Mouse (Mus musculus) megakaryocyte progenitor cell, adult 5-6 weeks (primary cell): ENCODE results near the gene Atg5. TPM values are rescaled to one million over a fixed set of nuclear protein-coding genes. Genes with fewer than 3 reads are reported as not detected.

ENCODE experiments used
- ATAC-seq: replicated peaks from 2 replicates; pipeline ENCODE4 v1.8.0; 2016; ENCODE audit warnings: mild to moderate bottlenecking, moderate TSS enrichment, inconsistent platforms; ENCODE audit not compliant: poor library complexity
- total RNA-seq, 2 experiments: library from RNA; stranded (forward) in 1 of 2; stranded (reverse) in 1 of 2; fragments of 157-497, 149-512 nt in 1 of 2; fragments of 200-1000 nt in 1 of 2; gene quantifications; 2 replicates each; pipeline versions ENCODE4 v1.2.3 to v1.2.4; 2015 to 2017

The Atg5 gene
- total RNA-seq, 2 experiments from 2014 or later = 27.9 to 37.4 TPM

DNA sequence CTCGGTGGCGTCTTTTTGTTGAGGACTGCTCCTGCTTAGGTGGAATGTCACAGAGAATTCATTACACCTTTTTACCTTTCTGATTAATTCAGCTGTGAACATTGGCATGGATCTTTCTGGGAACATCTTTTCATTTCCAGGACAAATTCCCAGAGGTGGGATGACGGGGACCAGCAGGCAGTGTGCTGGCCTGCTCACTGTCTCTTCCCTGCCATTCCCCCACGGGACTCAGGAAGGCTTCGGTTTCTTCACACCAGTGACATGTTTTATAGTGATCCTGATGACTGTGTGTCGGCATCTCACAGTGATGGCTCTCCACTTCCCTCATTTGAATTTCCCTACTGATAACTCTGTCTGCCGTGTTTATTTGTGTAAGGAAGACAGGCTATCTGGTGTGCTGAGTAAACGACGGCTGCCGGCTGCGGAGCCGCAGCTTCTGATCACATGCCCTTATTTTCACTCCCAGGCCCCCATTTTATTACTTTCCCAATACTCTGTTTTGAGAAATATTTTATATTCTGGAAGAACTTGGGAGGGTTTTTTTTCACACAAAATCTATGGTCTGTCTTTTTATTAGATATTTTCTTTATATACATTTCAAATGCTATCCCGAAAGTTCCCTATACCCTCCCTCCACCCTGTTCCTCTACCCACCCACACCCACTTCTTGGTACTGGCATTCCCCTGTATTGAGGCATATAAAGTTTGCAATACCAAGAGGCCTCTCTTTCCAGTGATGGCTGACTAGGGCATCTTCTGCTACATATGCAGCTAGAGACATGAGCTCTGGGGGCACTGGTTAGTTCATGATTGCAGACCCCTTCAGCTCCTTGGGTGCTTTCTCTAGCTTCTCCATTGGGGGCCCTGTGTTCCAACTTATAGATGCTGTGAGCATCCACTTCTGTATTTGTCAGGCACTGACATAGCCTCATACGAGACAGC, 80.6 kb downstream of the Atg5 start:
- no peak for ATAC-seq

DNA sequence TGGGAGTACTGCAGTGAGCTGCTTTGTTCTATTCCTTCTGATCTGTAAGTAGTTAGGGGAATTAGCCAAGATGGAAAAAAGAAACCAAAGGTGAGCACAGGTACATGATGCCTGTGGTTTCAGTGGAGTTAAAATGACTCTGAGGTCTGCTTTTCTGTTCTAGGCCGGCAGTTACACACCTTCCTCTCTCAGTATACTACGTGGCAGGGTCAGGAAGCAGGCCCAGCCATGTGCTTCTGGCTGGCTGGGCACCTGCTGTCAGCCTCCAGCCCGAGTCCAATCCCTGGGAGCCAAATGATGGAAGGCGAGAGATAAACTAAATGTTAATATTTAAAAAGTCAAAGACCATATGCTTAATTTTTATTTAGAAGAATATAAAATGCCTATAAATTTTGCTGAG, 85.3 kb downstream of the Atg5 start:
- no peak for ATAC-seq

DNA sequence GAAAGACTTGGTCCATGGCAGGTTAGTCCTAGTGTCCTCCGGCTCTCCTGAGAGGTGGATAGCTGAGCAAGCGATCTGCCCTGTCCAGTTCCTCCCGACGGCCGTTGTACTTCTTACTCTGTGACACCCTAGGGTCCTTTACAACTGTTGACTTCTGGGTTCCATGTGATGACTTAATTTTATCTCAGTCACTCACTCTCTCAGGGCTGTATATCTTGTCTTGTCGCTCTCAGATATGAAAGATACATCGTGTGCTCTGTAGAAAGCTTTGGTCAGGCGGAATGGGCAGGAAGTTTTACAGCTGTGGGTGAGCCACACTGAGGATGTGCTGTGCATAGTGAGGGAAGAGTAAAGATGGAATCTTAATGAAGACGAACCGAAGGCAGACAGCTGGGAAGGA, 86.2 kb downstream of the Atg5 start:
- ATAC-seq = peak; percentile 17; the same call in 1 of the 2 replicates

DNA sequence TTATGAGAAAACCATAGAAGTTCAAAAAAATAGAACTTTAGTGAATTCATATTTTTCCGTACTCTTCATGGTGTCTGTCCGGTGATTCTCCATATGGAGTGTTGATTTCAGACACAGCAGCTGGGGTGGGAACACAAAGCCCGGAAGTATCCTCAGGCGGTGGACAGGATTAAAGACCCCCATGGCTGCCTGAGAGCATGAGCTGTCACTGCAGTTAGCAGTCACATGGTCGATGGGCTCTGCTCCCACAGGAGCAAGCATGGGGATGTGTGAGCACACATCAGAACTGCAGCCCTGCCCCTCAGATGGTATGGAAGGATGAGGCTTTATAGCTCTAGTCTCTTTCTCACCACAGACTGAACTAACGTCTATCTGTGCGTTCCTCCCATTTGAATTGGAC, 87.1 kb downstream of the Atg5 start:
- ATAC-seq = no peak

DNA sequence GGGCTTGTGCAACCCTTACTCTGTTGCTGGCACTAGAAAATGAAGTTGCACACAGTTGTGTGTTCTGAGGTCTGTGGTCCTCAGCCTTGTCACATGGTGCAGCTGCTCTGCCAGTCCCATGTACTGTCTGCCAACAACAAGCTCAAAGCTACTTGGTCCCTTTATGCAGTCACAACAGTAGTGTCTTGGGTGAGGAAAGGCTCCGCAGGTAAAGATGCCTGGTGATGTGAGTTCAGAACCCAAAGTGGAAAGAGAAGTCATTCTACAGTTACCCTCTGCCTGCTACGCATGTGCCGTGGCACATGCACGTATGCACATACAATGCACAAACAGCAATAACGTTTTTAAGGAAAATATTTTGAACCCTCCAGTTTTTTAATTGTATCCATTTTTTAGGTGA, 88.5 kb downstream of the Atg5 start:
- no peak for ATAC-seq

DNA sequence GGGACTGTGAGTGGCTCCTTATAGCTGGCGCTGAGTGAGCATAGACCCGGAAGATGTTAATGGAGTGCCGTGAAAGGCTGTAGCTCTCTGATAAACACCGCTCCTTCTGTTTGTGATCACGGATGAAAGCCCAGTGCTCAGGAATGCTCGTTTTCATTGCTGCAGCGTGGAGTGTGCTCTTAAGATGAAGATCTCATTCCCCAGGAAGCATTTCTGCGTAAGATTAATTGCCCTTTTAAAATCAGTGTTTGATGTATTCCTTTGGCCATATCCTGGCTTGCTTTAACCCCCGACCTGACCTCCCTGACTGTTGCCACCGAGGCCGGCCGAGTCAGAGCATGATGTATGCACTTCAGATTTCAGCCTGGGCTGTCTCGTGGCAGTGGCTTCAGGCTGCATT, 89.2 kb downstream of the Atg5 start:
- no peak for ATAC-seq

DNA sequence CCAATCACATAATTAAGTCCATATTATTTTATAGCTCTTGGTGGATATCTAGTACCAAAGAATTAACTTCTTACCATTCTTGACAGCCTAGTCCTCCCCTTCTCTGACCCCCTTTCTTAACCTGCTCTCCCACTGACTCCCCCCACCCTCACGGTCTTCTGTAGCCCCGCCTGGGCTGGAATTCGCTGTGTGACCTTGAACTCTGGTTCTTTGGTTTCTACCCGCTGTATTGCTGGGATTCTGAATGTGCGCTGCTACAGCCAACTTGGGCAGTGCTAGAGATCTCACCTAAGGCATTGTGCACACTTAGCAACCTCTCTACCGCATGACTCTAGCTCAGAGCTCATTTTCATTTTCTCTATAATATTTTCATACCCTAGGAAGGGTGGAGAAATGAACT, 90.7 kb downstream of the Atg5 start:
- no peak for ATAC-seq

DNA sequence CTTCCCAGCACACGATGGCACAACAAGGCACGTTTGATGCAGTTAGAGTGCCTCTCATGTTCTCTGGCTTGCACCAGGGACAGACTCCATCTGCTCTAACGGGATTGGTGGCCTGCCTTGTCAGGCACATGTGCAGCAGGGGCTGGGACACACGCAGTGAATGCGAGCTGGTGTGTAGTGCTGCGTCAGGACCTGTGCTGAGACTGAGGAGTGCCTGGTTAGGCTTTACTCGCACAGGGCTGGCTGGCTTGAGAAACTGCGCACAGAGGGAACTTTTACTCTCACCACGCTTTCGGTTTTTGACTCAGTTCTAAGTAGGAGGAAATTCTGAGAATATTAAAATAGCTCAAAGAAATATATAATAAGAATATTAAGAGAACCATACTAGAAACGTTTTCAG, 92.5 kb downstream of the Atg5 start:
- no peak for ATAC-seq

DNA sequence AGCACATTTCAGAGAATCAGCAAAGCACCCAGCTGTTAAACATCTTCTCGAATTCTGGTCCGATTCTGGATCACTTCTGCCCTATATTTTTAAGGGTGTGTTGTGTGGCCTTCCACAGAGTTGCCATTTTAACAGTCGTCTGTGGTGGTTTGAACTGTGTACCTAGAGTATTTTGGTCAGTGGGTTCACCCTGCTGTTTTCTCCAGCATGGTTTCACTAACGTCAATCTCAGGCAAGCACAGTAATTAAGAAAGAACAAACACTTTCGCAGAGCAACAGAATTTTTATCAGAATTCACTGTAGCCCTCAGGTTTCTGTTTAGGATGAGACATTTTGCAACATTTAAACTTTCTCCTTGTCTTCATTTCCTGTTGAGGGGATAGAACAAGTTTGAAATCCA, 94.3 kb downstream of the Atg5 start:
- ATAC-seq = no peak

DNA sequence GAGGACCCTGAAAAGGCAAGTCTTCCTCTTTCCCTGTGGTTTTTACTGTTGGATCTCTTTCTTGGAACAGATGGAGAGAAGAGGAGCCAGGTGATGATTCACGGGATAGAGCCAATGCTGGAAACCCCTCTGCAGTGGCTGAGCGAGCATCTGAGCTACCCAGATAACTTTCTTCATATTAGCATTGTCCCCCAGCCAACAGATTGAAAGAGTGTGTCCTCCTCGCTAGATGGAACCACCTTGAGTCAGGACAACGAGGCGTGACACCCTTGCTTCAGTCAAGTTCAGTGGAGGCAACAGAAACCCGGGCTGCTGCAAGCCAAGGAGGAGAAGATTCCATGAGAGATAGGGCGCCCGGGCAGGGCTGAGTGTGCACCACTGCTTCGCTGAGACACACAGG, 94.7 kb downstream of the Atg5 start:
- ATAC-seq = no peak

DNA sequence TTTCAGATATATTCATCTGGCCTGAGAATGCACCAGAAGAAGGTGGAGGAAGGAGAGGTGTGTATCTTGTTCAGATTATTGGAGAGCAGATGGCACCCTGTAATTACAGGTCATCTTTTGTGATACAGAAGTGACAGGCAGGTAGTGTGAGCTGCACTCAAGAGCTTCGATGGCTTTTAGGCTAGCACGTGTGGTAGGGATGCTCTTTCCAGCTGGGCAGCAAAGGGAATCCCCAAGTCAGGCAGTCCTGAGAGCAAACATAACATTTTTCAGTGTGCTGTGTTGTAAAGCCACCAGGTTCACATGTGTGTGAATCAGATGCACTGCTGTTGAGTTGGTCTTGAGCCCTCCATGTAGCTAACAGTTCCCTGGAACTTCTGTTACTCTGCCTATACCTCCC, 98.0 kb downstream of the Atg5 start:
- no peak for ATAC-seq

DNA sequence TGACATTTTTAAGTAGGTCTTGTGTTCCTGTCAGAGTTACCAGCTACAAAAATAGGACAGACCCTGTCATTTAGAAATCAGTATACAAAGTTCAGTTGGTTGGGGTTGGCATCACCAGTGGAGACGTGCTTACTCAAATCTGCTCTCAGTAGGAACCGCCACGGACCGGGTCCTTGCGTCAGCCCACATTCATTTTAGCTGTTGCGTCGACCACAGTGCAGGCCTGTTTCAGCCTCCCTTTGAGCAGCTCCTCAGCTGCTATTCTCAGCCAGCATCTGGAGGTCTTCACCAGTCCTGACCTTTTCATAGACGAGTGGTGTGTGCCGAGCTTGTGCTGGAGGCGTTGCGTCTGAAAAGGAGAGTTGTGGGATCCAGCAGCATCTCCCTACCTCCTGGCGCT, 98.9 kb downstream of the Atg5 start:
- no peak for ATAC-seq

DNA sequence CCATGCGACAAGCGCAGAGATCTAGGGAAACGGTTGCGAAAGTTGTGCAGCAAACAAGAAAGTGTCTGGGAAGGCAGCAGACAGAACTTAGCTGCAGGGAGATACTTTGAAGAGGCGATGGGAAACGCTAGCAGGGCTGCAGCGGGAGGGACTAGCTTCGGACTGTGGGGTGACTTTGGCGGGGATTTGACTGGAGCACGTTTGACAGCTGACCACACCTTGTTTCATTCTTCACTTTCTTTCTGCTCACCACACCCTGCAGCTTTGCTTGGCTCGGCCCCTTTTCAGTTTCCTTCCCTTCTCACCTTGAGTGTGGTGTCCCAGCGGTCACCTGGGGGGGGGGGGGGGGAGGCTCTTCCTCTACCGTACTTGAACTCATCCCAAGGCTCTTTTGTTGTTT, 100.4 kb downstream of the Atg5 start:
- no peak for ATAC-seq

DNA sequence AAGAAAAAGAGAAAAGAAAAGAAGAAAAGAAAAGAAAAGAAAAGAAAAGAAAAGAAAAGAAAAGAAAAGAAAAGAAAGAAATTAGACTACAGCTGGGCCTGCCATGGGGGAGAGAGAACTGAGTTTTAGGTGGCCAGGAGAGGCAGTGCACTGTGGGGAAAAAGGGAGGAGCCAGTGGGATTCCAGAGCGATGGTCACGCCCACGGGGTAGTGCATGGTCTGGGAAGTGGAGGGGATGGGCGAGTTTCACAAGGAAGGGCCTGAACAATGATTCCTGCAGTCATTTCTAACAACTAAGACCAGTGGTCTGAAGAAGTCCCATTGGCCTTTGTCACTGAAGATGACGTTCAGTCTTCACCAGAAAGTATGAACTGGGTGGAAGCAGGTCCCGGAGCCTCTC, 102.5 kb downstream of the Atg5 start:
- ATAC-seq = no peak

DNA sequence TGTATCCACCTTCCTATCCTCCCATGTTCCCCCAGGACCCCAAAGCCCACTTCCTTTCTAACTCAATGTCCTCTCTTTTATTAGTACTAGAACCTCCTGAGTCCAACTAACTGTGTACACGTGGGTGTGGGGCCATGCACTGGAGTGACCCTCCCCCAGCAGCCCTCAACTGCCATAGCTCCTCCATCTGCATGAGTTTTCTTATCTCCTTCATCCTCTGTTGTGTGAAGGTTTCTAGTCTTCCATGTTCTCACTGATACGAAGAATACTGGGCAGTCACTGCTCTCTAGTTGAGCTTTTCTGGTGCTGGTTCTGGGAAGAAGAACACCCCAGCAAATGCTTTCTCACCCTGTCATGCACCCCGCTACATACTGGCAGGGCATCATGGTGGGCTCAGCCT, 104.1 kb downstream of the Atg5 start:
- ATAC-seq = peak; percentile 68

DNA sequence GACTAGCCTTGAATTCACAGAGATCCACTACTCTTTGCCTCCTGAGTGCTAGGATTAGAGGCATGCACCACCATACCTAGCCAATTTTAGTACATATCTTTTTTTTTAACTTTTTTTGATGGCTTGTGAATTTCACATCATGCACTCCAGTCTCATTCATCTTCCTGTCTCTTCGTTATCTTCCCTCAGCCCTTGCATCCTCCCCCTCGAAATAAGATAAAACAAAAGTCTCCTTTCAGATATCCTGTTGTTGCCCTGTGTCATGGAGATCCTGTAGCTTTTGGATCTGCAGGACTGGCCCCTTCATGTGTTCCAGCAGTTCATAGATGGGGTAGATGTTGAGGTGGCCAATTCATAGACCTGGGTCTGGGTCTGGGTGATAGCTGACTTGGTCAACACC, 106.5 kb downstream of the Atg5 start:
- no peak for ATAC-seq

DNA sequence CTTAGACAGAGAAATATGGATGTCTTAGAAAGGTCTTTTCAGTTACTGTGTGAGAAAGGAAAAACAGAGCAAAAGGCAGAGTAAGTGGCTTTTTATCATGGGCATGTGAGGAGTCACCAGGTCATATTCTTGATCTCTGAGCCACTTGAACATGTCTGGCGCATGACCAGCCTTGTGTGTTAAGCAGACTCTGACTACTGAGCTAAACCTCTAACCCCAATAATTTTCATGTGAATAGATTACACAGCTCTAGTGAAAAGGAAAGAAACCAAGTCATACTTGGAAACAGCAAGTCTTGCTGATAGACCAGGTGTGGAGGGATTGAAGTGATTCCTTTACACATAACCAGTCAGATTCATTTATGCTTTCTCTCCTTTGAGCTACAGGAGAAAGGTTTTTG, 107.3 kb downstream of the Atg5 start:
- ATAC-seq = no peak

DNA sequence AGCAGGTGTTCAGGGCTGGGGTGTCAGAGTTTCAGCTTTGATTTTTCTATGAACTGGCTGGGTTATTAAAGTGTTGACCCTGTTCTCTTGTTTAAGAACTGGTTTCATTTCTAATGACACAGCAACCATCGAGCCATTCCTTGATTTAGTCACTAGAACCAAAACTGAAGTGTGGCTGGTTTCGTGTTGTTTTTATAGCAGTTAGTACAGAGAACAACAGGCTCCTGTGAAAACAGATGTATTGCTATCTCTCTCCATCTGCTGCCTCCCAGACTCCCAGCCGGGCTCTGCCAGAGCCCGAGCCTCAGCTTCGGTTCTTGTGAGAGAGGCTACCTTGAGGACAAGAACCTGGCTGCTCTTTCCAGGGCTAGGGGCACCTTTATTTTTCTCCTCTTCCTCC, 109.7 kb downstream of the Atg5 start:
- ATAC-seq = no peak

DNA sequence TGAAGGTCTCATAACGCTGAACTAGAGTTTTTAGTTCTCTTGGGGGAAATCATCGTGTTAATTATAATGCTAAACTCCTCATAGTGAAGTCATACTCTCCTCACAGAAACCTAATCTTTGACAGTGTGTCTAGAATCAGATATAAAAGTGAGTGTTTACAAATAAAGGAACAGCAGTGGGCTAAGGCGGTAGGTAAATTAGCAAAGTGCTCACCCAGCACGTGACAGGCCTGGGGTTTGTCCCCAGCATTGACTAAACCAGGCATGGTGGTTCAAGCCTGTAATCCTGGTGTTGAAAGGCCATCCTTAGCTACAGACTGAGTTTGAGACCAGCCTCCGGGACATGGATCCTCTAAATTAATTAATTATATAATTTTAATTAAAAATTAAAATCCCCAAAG, 110.2 kb downstream of the Atg5 start:
- no peak for ATAC-seq

DNA sequence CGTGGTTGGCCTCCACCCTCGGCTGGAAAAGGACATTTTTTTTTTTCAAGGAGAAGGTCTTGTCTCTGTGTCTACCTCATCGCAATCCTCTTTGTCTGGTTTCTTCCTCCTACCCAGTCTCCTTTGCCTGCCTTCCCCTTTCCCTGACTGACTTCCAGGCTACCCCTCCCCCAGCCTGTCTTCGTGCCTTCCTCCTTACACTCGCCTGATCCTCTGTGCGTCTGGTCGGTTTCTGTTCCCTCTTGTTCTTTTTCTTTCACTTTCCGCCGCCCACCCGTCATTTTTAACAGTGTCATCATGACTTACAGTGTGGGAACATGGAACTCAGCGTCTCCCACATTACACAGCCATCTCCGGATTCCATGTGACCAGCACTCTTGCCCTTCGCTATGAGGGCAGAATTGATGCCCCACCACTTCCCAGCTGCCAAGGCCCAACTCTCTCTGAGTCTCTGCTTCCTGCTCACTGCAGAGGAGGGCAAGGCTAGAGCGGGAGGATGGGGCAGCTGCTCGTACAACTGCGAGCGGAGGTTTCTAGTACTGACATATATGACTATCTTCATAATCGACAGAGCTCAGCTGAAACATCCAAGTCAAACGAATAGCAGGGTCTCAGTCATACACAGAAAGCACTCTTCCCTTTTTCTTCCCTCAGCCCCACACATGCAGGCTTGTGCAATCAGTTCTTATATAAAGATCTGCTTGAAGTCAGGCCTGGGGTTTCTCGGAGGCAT, 112.5 kb downstream of the Atg5 start:
- peak; percentile 83 for ATAC-seq

DNA sequence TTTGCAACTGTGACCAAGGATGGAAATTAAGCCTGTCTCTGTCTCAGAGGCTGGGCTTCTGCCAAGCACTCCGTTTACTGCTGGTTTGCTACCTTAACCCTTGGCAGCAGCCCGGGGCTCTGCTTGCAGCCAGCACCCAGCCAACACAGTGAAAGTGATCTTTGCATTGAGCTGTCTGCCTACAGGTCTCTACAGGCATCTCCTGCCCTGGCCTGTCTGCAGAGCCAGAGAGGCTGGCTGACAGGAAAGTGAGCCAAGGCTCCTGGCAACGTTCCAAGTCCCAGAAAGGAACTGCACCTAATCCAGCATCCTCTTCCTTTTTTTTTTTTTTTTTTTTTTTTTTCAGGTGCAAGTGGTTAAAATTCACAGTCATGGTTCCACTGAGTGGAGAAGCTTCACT, 113.2 kb downstream of the Atg5 start:
- peak; percentile 38 for ATAC-seq

DNA sequence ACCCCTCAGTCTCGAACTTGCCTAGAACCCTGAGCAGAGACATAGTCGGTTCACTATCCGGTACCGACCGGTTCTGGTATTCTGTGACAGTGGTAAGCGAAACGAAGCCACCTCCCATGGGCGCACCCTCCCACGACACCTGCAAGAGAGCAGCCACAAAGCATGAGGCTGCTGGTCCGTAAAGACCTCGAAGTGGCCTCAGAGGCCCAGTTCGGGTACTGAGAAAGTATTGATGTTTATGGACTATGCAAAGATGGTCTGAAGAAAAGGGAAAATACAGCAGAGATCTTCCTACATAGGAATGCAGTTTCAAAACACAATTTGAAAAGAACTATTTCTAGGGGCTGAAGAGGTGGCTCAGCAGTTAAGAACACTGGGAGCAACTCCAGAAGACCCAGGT, 113.8 kb downstream of the Atg5 start:
- no peak for ATAC-seq
